Mouse (Mus musculus) hindbrain, embryonic 12.5 days (tissue): ENCODE measurements around the gene Ddx3x. TPM values are rescaled to one million over a fixed set of nuclear protein-coding genes. Genes with fewer than 3 reads are reported as not detected.

ENCODE experiments used
- ATAC-seq: fragments of 200-750 bp; cut with Nextera tagmentation; 2 replicates; pipeline ENCODE4 v1.8.0; 2017; ENCODE audit warnings: moderate TSS enrichment; ENCODE audit not compliant: low FRiP score
- H3K27ac ChIP-seq: fragments of 300-500 bp; sonication (generic); 2 replicates; pipeline ENCODE4 v1.5.1; 2016; ENCODE audit warnings: mild to moderate bottlenecking
- H3K27me3 ChIP-seq: fragments of 300-500 bp; sonication (generic); 2 replicates; pipeline ENCODE4 v1.6.1; 2016; ENCODE audit warnings: mild to moderate bottlenecking
- H3K36me3 ChIP-seq: fragments of 300-500 bp; sonication (generic); 2 replicates; pipeline ENCODE4 v1.6.1; 2016; ENCODE audit warnings: mild to moderate bottlenecking
- H3K4me1 ChIP-seq: fragments of 300-500 bp; sonication (generic); 2 replicates; pipeline ENCODE4 v1.6.1; 2016
- H3K4me2 ChIP-seq: fragments of 300-500 bp; sonication (generic); replicated peaks from 2 replicates; pipeline ENCODE4 v1.6.1; 2016; ENCODE audit warnings: mild to moderate bottlenecking
- H3K4me3 ChIP-seq: fragments of 300-500 bp; sonication (generic); 2 replicates; pipeline ENCODE4 v1.5.1; 2016; ENCODE audit warnings: mild to moderate bottlenecking
- H3K9ac ChIP-seq: fragments of 300-500 bp; sonication (generic); 2 replicates; pipeline ENCODE4 v1.6.1; 2016; ENCODE audit warnings: mild to moderate bottlenecking, moderate library complexity
- H3K9me3 ChIP-seq: fragments of 300-500 bp; sonication (generic); replicated peaks from 2 replicates; pipeline ENCODE4 v1.6.1; 2016; ENCODE audit warnings: mild to moderate bottlenecking
- WGBS: fragments of 180-500 bp; shearing (Covaris S2); methylation state at CpG from one replicate; pipeline ENCODE4 v1.1.7; 2016; 5-methylcytosine and 5-hydroxymethylcytosine counted together
- polyA plus RNA-seq: library from polyadenylated mRNA; unstranded; fragments of >200 nt; fragmentation: Nextera tagmentation; extraction: Ambion mirVana; gene quantifications from 2 replicates; pipeline ENCODE4 v1.2.1, GENCODE M21; 2016

The Ddx3x gene
- polyA plus RNA-seq, 1 experiment from 2014 or later: 160 TPM

GRCm38 (mm10) chrX:13243133-13244123 is 37.3 kb upstream of the Ddx3x start:
- ATAC-seq: peak; percentile 78
- Histone ChIP-seq H3K36me3 (no peaks in the 10 kb centered on the region), H3K9ac (peak overlapping the region; percentile 56), H3K27ac (peak overlapping the region; percentile 97), H3K27me3 (peaks cover 55% of the 10 kb centered on the region), H3K4me2 (peak overlapping the region; percentile 53), H3K9me3 (no peaks in the 10 kb centered on the region), H3K4me1 (peaks cover 6% of the 10 kb centered on the region; the same call in 1 of the 2 replicates), H3K4me3 (peak overlapping the region; percentile 34)
- 31% methylated on average over 15 of the region's 15 CpGs for WGBS

GRCm38 (mm10) chrX:13244588-13244987 is 36.2 kb upstream of the Ddx3x start:
- Histone ChIP-seq H3K9me3 (no peaks in the 10 kb centered on the region), H3K27ac (no peak overlapping the region), H3K4me2 (no peak overlapping the region), H3K4me3 (no peak overlapping the region), H3K9ac (no peak overlapping the region), H3K27me3 (peaks cover 45% of the 10 kb centered on the region), H3K4me1 (peaks cover 6% of the 10 kb centered on the region; the same call in 1 of the 2 replicates), H3K36me3 (no peaks in the 10 kb centered on the region)
- ATAC-seq: no peak

GRCm38 (mm10) chrX:13245027-13245426 is 35.7 kb upstream of the Ddx3x start:
- 73% methylated on average over 3 of the region's 3 CpGs for WGBS
- Histone ChIP-seq H3K4me3 (no peak overlapping the region), H3K27me3 (peaks cover 43% of the 10 kb centered on the region), H3K27ac (no peak overlapping the region), H3K4me1 (peaks cover 6% of the 10 kb centered on the region; the same call in 1 of the 2 replicates), H3K36me3 (no peaks in the 10 kb centered on the region), H3K9ac (no peak overlapping the region), H3K9me3 (no peaks in the 10 kb centered on the region), H3K4me2 (no peak overlapping the region)
- no peak for ATAC-seq

GRCm38 (mm10) chrX:13251683-13252082 is 29.1 kb upstream of the Ddx3x start:
- no peak overlapping the region for H3K4me3 ChIP-seq
- H3K27me3 ChIP-seq: peaks cover 5% of the 10 kb centered on the region; the same call in 1 of the 2 replicates
- no peaks in the 10 kb centered on the region for H3K4me1 ChIP-seq
- no peak for ATAC-seq
- no peaks in the 10 kb centered on the region for H3K9me3 ChIP-seq
- WGBS: 76% methylated on average over 4 of the region's 4 CpGs
- H3K27ac ChIP-seq: no peak overlapping the region
- no peaks in the 10 kb centered on the region for H3K36me3 ChIP-seq
- H3K9ac ChIP-seq: no peak overlapping the region
- no peak overlapping the region for H3K4me2 ChIP-seq

- Histone ChIP-seq H3K27ac (no peak overlapping the region), H3K4me2 (no peak overlapping the region), H3K4me1 (no peaks in the 10 kb centered on the region), H3K9me3 (no peaks in the 10 kb centered on the region), H3K9ac (no peak overlapping the region), H3K27me3 (no peaks in the 10 kb centered on the region), H3K4me3 (no peak overlapping the region), H3K36me3 (no peaks in the 10 kb centered on the region)
- no peak for ATAC-seq
- WGBS: 88% methylated on average over 3 of the region's 3 CpGs
Observed at GRCm38 (mm10) chrX:13254273-13254672, 26.5 kb upstream of the Ddx3x start.

- no peaks in the 10 kb centered on the region for H3K36me3 ChIP-seq
- H3K27me3 ChIP-seq: peaks cover 6% of the 10 kb centered on the region
- H3K9me3 ChIP-seq: no peaks in the 10 kb centered on the region
- WGBS: 75% methylated on average over 3 of the region's 3 CpGs
- H3K27ac ChIP-seq: no peak overlapping the region
- H3K9ac ChIP-seq: no peak overlapping the region
- no peak for ATAC-seq
- H3K4me3 ChIP-seq: no peak overlapping the region
- no peak overlapping the region for H3K4me2 ChIP-seq
- H3K4me1 ChIP-seq: no peaks in the 10 kb centered on the region
Observed at GRCm38 (mm10) chrX:13263356-13263755, 17.4 kb upstream of the Ddx3x start.

GRCm38 (mm10) chrX:13275519-13276137 is 5.1 kb upstream of the Ddx3x start:
- H3K9ac ChIP-seq: no peak overlapping the region
- H3K36me3 ChIP-seq: no peaks in the 10 kb centered on the region
- no peak for ATAC-seq
- H3K9me3 ChIP-seq: no peaks in the 10 kb centered on the region
- no peak overlapping the region for H3K4me2 ChIP-seq
- no peak overlapping the region for H3K4me3 ChIP-seq
- no peaks in the 10 kb centered on the region for H3K4me1 ChIP-seq
- H3K27me3 ChIP-seq: peaks cover 21% of the 10 kb centered on the region
- 71% methylated on average over 6 of the region's 6 CpGs for WGBS
- no peak overlapping the region for H3K27ac ChIP-seq

GRCm38 (mm10) chrX:13278996-13279395 is 1.8 kb upstream of the Ddx3x start:
- no peak for ATAC-seq
- H3K9ac ChIP-seq: no peak overlapping the region
- H3K9me3 ChIP-seq: no peaks in the 10 kb centered on the region
- H3K4me3 ChIP-seq: no peak overlapping the region
- peaks cover 5% of the 10 kb centered on the region; the same call in 1 of the 2 replicates for H3K4me1 ChIP-seq
- H3K4me2 ChIP-seq: peak overlapping the region; percentile 71; the same call in 1 of the 2 replicates
- peaks cover 15% of the 10 kb centered on the region for H3K27me3 ChIP-seq
- H3K36me3 ChIP-seq: no peaks in the 10 kb centered on the region
- no peak overlapping the region for H3K27ac ChIP-seq
- WGBS: 75% methylated on average over 17 of the region's 17 CpGs

GRCm38 (mm10) chrX:13280037-13280408 is 747 bp upstream of the Ddx3x start:
- peaks cover 5% of the 10 kb centered on the region for H3K36me3 ChIP-seq
- peak overlapping the region; percentile 98 for H3K27ac ChIP-seq
- H3K27me3 ChIP-seq: peaks cover 9% of the 10 kb centered on the region
- no peak; the same call in 1 of the 2 replicates for ATAC-seq
- 4% methylated on average over 14 of the region's 14 CpGs for WGBS
- H3K4me2 ChIP-seq: peak overlapping the region; percentile 71
- H3K9ac ChIP-seq: peak overlapping the region; percentile 89
- H3K4me3 ChIP-seq: peak overlapping the region; percentile 63
- H3K4me1 ChIP-seq: peaks cover 11% of the 10 kb centered on the region; the same call in 1 of the 2 replicates
- H3K9me3 ChIP-seq: no peaks in the 10 kb centered on the region

- Histone ChIP-seq H3K9ac (peak overlapping the region; percentile 89), H3K4me2 (peak overlapping the region; percentile 71), H3K9me3 (no peaks in the 10 kb centered on the region), H3K4me3 (peak overlapping the region; percentile 63), H3K27me3 (no peaks in the 10 kb centered on the region; the same call in 1 of the 2 replicates), H3K27ac (peak overlapping the region; percentile 98), H3K4me1 (peaks cover 11% of the 10 kb centered on the region; the same call in 1 of the 2 replicates), H3K36me3 (peaks cover 11% of the 10 kb centered on the region)
- ATAC-seq: peak; percentile 79
- under 1% methylated on average over 37 of the region's 89 CpGs for WGBS
Observed at GRCm38 (mm10) chrX:13281329-13282088, 739 bp downstream of the Ddx3x start.

GRCm38 (mm10) chrX:13282089-13282850 is 1.5 kb downstream of the Ddx3x start:
- Histone ChIP-seq H3K27me3 (no peaks in the 10 kb centered on the region; the same call in 1 of the 2 replicates), H3K4me1 (peaks cover 11% of the 10 kb centered on the region; the same call in 1 of the 2 replicates), H3K9ac (peak overlapping the region; percentile 89), H3K36me3 (peaks cover 14% of the 10 kb centered on the region), H3K4me3 (peak overlapping the region; percentile 63), H3K4me2 (peak overlapping the region; percentile 71), H3K9me3 (no peaks in the 10 kb centered on the region), H3K27ac (peak overlapping the region; percentile 98)
- no peak for ATAC-seq
- 15% methylated on average over 16 of the region's 16 CpGs for WGBS
